ENCODE assay signal across 8 mouse cellular contexts in genomic region chr9:99563714-99564113, GRCm38 (mm10). TPM values are rescaled to one million over a fixed set of nuclear protein-coding genes. Genes with fewer than 3 reads are reported as not detected.
DNase-seq lines count a peak whose midpoint lies in the region; ATAC-seq and TF ChIP-seq lines count a peak whose summit lies in the region.

No protein-coding gene starts in this region.

- H3K36me3 ChIP-seq in liver, embryonic 14.5 days (replicated peaks; ENCODE audit: control insufficient read depth, insufficient read depth, low read depth), result no peaks in the 10 kb centered on the region

- peak overlapping the region; percentile 18 for H3K4me2 ChIP-seq in liver, embryonic 14.5 days (ENCODE audit: low read depth)

- no peak overlapping the region for H3K27ac ChIP-seq in liver, embryonic 14.5 days

- peaks cover 10 to 12% of the 10 kb centered on the region in 2 experiments for H3K4me1 ChIP-seq in liver, embryonic 14.5 days (replicated peaks; ENCODE audit: control insufficient read depth in 2 of 2, insufficient read depth in 2 of 2, low read length in 1 of 2)

- intact Hi-C loops in left cerebral cortex, postnatal 4 days (cut with DNase I), result no loop called here
- intact Hi-C loops in gastrocnemius, postnatal 14 days (cut with DNase I; ENCODE audit: low total_unique reads), result no loop called here

- no peak for ATAC-seq in liver, embryonic 14.5 days (ENCODE audit: insufficient read depth)
- ATAC-seq in erythroid progenitor cell, adult 5-6 weeks (replicated peaks; ENCODE audit: low FRiP score, poor library complexity, severe bottlenecking), result no peak

- H3K9me3 ChIP-seq in liver, embryonic 14.5 days (ENCODE audit: control insufficient read depth, low read length), result no peaks in the 10 kb centered on the region

- no peaks in the 10 kb centered on the region for H3K27me3 ChIP-seq in liver, embryonic 14.5 days (ENCODE audit: control insufficient read depth, insufficient read depth, low read length)

- no peak for TF ChIP-seq CTCF in liver, embryonic 14.5 days (IDR thresholded peaks at IDR 0.05; ENCODE audit: low read depth)

- peak; percentile 11 for DNase-seq in left cerebral cortex, postnatal 4 days
- no peak for DNase-seq in left cerebral cortex, adult 18-20 months (ENCODE audit: low spot score in 2 of 2)
- DNase-seq in adrenal gland, adult 18-20 months (ENCODE audit: low spot score in 2 of 2), result peak; percentile 64
- DNase-seq in gastrocnemius, postnatal 14 days, result peak; percentile 61
- peak; percentile 51 to 64 (median 58) for DNase-seq in liver, embryonic 14.5 days (ENCODE audit: low read depth in 3 of 3, low spot score in 3 of 3)
- peak; percentile 53 for DNase-seq in ovary, postnatal 14 days (ENCODE audit: low spot score)
- peak; percentile 75 for DNase-seq in yolk sac, embryonic 10.5 days (ENCODE audit: low spot score)

- WGBS in liver, embryonic 14.5 days (ENCODE audit: insufficient replicate concordance), result 8% methylated on average over 11 of the region's 11 CpGs

- TF ChIP-seq EP300 in liver, embryonic 14.5 days (IDR thresholded peaks at IDR 0.05; ENCODE audit: low read depth), result no peak

- no peak overlapping the region for H3K9ac ChIP-seq in liver, embryonic 14.5 days (replicated peaks)

- no peak overlapping the region for H3K4me3 ChIP-seq in liver, embryonic 14.5 days (ENCODE audit: insufficient read depth in 1 of 2, low read depth in 2 of 2, low read length in 2 of 2)

RNA-seq across cellular contexts. Expression of gene Armc8, which starts 5.0 kb away (rescaled TPM):
- total RNA-seq in left cerebral cortex, postnatal 4 days (2021), result 10 to 100 TPM; 64.0 to 65.2 TPM
- 10 to 100 TPM; 55.4 to 55.7 TPM for total RNA-seq in left cerebral cortex, adult 18-20 months (2021)
- total RNA-seq in adrenal gland, adult 18-20 months (2021), result 10 to 100 TPM; 19.9 to 26.9 TPM
- 10 to 100 TPM; 25.3 to 25.9 TPM for total RNA-seq in gastrocnemius, postnatal 14 days (2021)
- polyA plus RNA-seq in liver, embryonic 14.5 days (2012; rRNA removed), result 5.0 and 6.8 TPM in 2 replicates
- polyA plus RNA-seq in liver, embryonic 14.5 days (2014; fragmentation: Nextera tagmentation; extraction: Ambion mirVana), result 7.6 and 8.6 TPM in 2 replicates
- 20.9 and 30.6 TPM in 2 replicates for total RNA-seq in erythroid progenitor cell, adult 5-6 weeks (2015; ENCODE audit: low replicate concordance)
- total RNA-seq in erythroid progenitor cell, adult 5-6 weeks (2017; ENCODE audit: low replicate concordance), result 33.6 and 37.8 TPM in 2 replicates

RNA-seq across cellular contexts. Expression of gene Dbr1, which starts 11.9 kb away (rescaled TPM):
- 10 to 100 TPM; 16.2 to 18.6 TPM for total RNA-seq in left cerebral cortex, postnatal 4 days (2021)
- 10 to 100 TPM; 11.2 to 13.8 TPM for total RNA-seq in left cerebral cortex, adult 18-20 months (2021)
- 10 to 100 TPM; 10.2 to 14.4 TPM for total RNA-seq in adrenal gland, adult 18-20 months (2021)
- total RNA-seq in gastrocnemius, postnatal 14 days (2021), result 1 to 10 TPM; 4.1 to 5.9 TPM
- 6.4 and 10.4 TPM in 2 replicates for polyA plus RNA-seq in liver, embryonic 14.5 days (2012; rRNA removed)
- 12.4 and 13.3 TPM in 2 replicates for polyA plus RNA-seq in liver, embryonic 14.5 days (2014; fragmentation: Nextera tagmentation; extraction: Ambion mirVana)
- 7.5 and 11.5 TPM in 2 replicates for total RNA-seq in erythroid progenitor cell, adult 5-6 weeks (2015; ENCODE audit: low replicate concordance)
- 12.3 and 32.3 TPM in 2 replicates for total RNA-seq in erythroid progenitor cell, adult 5-6 weeks (2017; ENCODE audit: low replicate concordance)

RNA-seq across cellular contexts. Expression of gene A4gnt, which starts 48.6 kb away (rescaled TPM):
- total RNA-seq in left cerebral cortex, postnatal 4 days (2021), result not detected
- under 1 TPM; 0.16 to 0.28 TPM for total RNA-seq in left cerebral cortex, adult 18-20 months (2021)
- total RNA-seq in adrenal gland, adult 18-20 months (2021), result not detected
- total RNA-seq in gastrocnemius, postnatal 14 days (2021), result not detected
- not detected in 2 replicates for polyA plus RNA-seq in liver, embryonic 14.5 days (2012; rRNA removed)
- polyA plus RNA-seq in liver, embryonic 14.5 days (2014; fragmentation: Nextera tagmentation; extraction: Ambion mirVana), result not detected in 2 replicates
- not detected in 2 replicates for total RNA-seq in erythroid progenitor cell, adult 5-6 weeks (2015; ENCODE audit: low replicate concordance)
- total RNA-seq in erythroid progenitor cell, adult 5-6 weeks (2017; ENCODE audit: low replicate concordance), result not detected in 2 replicates

Comparison
In these comparisons a context has a peak if more than half of its experiments do, and no peak if none do; other contexts are left out.
1. DNase-seq: peak in left cerebral cortex, postnatal 4 days (single experiment), adrenal gland, adult 18-20 months (2 of 2), gastrocnemius, postnatal 14 days (single experiment), liver, embryonic 14.5 days (3 of 3), ovary, postnatal 14 days (single experiment) and yolk sac, embryonic 10.5 days (single experiment); none in left cerebral cortex, adult 18-20 months (0 of 2).